Mouse (Mus musculus): ENCODE results near the gene Vmn2r115.
"Not testable (repeated sequence)": the region's sequence is repeated elsewhere in the genome, so short reads cannot be mapped to it uniquely, and the experiment has no call there.

- not testable (repeated sequence) for TF ChIP-seq CTCF, EP300 (IDR thresholded peaks at IDR 0.05; ENCODE audit: low read depth)
Observed at GRCm38 (mm10) chr17:23343441-23343840, at the start of gene Vmn2r115.

Measured in liver, postnatal 0 days (tissue).